Mouse (Mus musculus): ENCODE data around the gene Kiss1r. TPM values are rescaled to one million over a fixed set of nuclear protein-coding genes. Genes with fewer than 3 reads are reported as not detected.
"Not testable (repeated sequence)": the region's sequence is repeated elsewhere in the genome, so short reads cannot be mapped to it uniquely, and the experiment has no call there.

Kiss1r gene
- total RNA-seq, 2 experiments from 2014 or later = 5.0 to 8.9 TPM

DNA sequence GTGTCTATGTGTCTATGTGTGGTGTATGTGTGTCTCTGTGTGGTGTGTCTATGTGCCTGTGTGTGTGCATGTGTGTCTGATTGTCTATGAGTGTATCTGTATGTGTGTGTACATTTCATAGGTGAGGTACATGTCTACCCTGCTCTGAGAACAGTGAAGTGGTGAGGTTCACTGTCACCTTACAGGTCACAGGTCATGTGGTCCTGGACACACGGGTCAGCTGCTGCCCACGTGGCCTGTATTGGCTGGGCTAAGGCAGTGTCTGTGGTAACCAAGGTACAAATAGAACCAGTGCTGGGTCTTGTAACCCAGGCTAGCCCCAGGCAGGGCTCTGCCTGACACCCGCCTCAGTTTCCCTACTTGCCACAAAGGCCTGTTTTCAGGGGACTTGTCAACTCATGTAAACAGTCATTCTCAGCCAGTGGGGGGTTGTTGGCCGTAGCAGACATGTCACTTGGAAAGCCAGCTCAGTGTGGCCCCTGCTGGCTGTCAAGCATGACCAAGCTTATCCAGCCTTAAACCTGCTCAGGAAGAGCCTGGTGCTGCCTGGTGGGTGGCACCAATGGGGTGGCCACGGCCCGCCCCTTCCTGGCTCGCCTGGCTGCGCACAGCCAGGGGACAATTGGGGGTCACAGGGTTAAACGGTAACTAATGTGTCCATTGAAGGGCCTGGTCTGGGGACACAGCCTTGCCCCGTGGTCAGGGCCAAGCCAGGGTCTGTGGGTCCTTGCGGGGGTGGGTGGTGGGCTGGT, 21.2 kb downstream of the Kiss1r start:
- no peak for DNase-seq (ENCODE audit: low spot score in 2 of 2)

DNA sequence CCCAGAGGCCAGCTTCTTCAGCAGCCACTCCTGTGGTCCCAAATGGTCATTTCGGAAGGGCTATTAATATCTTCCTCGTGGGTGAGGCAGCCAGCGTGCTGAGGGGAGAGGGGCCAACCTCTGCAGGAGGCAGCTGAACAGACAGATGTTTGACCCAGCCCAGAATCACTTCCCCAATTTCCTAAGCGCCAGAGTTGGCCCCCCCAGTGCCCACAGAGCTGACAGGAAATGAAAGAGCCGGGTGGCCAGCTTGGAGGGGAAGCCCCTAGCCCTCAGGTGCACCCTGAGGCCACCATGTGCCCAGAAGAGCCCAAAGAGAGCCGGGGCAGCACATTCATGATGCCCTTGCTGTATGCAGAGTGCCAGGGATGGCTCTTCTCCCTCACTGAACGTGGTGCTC, 24.0 kb downstream of the Kiss1r start:
- DNase-seq (ENCODE audit: low spot score in 2 of 2) = no peak

DNA sequence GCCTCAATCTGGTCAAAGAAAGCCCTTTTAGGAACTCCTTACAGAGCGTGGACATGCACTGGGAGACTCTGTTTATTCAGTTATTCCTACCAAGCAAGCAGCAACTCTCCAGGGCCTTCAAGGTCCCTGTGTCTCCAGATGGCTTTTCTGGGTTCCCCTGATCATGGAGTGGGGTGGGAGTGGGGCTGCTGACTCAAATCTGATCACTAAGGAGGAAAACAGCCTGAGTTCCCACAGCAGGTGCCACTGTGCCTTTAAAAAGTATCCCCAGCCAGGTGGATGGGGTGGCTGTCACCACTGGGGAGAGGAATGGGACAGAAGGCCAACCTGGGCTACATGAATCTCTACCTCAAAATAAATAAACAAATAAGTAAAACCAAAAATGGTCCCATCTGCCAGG, 26.2 kb downstream of the Kiss1r start:
- DNase-seq (ENCODE audit: low spot score in 2 of 2) = no peak

DNA sequence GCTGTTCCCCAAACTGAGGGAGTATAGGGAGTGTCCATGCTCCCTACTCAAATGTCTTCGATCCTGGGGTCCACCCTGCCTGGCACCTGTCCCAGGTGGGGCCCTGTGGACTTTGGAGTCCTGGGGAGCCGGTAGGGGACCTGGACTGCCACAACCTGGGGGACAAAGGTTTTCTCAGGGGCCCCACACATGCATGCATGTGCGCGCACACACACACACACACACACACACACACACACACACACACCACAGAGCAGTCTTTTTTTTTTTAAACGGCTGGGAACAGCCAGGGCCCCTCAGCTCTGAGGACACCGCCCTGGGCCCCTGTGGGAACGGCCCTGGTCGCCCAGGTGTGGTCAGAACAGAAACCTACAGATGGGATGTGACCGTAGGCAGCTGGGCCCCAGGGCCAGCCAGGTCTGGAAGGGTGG, 26.7 kb downstream of the Kiss1r start:
- no peak for DNase-seq (ENCODE audit: low spot score in 2 of 2)

DNA sequence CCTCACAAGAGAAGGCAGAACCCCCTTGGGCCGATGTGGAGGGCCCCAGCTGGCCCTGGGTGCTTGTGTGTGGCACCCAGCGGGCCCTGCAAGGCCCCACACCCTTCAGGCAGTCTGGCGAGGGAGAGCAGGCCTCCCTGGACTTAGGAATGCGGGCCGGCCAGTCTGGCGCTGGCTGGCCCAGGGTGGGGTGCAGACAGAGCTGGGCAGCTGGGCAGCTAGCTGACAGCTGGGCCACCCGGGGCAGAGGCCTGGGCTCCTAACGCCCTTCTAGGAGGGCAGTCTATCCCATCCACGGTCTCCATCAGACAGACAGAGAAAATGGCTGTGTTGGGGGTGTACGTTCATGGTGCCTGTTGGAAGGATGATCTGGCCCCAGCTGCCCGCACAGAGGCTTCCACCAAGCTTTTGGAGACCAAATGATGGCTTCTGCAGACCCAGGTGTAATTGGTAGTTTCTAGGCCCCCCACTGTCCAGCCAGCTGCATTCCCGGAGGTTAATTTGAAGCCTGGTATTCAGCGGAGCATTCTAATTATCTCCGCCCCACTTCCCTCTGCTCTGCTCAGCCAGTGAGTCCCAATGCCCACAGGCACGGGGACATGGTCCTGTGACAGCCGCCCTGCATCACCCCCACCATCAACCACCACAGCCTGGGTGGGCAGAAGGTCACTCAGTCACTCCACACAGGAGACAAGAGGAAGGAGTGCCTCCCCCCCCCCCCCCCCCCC, 28.9 kb downstream of the Kiss1r start:
- no peak for DNase-seq (ENCODE audit: low spot score in 2 of 2)

DNA sequence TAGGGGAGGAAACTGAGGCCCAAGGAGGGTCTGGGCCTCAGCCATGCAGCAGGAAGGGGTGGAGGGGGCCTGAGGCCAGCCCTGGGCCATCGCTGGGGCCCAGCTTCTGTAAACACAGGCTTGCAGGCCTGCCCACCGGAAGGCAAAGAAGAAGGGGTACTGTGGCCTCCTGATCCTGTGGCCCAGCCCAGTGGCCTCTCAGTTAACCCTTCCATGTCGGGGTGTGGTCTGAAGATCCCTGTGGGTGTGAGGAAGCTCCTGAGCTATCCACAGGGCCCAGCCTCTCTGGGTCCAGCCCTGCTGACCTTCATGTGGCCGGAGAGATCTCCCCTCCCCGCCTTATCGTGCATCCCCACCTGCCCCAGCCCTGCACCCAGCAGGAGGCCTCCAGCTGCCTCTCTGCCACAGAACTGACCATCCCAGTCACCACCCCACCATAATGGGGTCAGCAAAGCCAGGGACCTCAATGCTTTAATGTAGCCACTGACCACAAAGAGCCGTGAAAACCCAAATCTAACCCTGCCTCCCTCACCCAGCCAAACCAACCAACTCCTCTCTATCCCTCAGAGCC, 30.1 kb downstream of the Kiss1r start:
- DNase-seq (ENCODE audit: low spot score in 2 of 2) = no peak

DNA sequence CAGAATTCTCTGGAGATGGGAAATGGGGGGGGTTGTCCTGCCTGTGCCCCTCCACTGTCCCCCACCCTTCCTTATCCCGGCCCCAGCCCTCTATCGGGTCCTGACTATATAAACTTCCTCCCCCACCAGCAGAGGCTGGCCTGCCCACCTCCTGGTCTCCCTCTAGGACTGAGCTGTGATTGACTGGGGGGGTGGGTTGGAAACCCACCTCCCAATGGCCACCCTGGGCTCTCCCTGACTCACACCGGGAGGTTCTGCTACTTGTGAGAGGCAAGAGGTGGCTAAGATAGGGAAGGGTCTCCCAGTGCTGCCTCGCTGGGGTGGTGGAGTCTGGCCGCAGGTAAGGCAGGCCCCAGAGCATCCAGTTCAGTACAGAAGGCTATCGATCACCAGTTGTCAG, 30.7 kb downstream of the Kiss1r start:
- no peak for DNase-seq (ENCODE audit: low spot score in 2 of 2)

DNA sequence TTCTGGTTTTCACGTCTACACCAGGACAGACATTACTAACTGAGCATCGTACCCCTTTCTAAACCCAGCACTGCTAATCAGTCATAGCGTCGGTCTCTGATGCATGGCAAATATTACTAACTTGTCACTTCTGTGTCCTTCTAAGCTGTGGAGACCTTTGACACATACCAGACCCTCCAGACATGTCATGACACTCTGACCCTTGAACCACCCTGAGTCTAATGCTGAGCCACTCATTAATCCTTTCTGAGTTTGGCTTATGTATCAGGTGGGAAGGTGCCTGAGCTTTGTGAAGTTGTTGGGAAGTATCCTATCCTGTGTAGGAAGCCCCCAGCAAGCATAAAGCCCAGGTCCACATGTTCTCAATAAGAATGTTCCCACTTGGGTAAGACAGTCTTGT, 33.1 kb downstream of the Kiss1r start:
- no peak for DNase-seq (ENCODE audit: low spot score in 2 of 2)

DNA sequence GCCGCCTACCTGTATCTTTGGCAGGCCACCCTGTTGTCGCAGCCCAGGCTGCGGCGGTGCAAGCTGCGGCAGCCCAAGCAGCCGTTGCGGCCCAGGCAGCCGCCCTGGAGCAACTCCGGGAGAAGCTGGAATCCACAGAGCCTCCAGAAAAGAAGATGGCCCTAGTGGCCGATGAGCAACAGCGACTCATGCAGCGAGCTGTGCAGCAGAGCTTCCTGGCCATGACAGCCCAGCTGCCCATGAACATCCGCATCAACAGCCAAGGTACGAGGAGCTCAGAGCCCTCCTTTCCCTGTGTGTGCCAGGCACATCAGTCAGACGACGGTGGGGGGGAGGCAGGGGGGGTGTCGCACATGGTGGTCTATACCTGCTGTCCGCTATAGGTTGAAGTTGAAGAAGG, 33.9 kb downstream of the Kiss1r start:
- DNase-seq (ENCODE audit: low spot score in 2 of 2) = no peak

DNA sequence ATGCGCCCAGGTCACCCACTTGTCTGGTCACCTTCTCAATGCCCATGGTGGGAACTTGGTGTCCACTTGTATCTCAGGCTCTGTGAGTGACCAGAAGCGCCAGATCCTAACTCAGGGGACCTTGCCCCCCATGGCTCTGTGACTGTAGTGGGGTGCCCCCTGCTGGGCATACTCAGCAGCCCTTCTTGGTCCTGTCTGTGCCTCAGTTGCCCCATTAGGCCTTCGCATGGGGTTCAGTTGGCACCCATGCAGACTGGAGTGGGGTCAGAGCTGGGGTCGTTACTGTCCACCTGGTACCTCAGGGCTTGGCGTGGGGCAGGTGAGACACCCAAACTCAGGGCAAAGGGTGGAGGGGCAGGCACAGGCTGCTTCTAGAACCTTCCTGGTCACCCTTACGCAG, 37.2 kb downstream of the Kiss1r start:
- no peak for DNase-seq (ENCODE audit: low spot score in 2 of 2)

DNA sequence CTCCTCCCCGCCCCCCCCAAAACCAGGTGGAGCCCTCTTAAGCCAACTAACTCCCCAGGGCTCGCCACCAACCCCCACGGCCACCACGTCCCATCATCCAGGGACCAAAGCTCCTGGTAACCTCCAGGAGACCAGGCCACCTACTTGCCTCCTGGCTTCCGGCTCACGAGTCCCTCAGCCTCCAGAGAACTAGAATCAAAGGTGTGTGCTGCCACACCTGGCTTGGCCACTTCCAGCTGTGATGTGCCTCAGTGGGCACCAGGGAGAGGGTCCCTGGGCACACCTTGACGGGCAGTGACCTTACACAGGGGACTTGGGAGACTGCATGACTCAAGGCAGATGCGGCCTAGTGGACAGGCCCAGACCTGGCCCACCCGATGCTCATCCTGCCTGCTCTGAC, 38.9 kb downstream of the Kiss1r start:
- no peak for DNase-seq (ENCODE audit: low spot score in 2 of 2)

DNA sequence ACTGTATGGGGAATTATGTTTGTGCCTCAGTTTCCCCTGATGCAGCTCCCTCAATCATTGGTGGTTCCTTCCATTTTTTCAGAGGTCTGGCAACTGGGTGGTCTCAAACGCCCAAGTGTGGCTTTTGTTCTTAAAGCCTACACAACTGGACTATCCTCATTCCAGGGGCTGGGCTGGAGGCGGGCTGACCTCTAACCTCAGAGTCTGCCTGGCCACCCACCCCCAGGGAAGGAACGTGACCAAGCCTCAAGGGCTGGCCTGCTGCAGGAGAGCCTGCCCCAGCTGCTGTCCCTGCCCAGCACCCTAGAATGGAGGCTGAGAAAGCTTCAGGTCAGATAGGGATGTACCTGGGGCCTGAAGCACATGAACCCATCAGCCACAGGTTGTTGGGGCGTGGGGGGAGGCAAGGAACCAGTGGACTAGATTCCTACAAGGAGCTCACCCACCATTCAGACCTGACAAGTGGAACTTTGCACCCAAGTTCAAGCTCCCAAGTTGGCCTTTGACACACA, 39.9 kb downstream of the Kiss1r start:
- DNase-seq (ENCODE audit: low spot score in 2 of 2) = no peak

DNA sequence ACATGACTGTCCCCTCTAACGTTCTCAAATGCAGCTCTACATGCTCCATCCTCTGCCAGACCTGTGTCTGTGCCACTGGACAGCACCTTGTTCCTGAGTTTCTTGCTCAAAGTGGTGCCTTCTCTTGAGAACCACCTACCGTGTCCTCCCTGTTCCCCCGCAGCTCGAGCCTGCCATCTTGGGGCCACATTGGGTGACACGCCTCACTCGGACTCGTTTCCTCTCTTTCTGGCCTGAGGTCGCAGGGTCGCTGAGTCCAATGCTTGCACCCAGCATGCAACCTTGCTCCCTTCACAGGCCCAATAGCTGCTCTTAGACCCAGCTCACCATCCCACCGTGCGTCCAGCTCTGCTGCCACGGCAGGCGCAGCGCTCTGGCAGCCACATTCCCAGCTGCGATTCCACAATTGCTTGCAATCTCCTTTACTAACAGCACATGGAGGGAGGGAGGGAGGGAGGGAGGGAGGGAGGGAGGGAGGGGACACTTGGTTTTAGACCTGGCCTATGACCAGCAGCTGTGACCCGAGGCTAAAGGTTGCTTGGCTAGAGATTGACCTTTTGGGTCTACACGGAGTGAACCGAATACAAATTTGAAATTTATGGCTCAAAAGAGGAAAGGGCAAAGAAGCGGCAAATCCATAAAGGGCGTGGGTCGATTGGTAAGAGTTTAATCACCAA, 41.5 kb downstream of the Kiss1r start:
- DNase-seq (ENCODE audit: low spot score in 2 of 2) = peak; percentile 71 to 73

DNA sequence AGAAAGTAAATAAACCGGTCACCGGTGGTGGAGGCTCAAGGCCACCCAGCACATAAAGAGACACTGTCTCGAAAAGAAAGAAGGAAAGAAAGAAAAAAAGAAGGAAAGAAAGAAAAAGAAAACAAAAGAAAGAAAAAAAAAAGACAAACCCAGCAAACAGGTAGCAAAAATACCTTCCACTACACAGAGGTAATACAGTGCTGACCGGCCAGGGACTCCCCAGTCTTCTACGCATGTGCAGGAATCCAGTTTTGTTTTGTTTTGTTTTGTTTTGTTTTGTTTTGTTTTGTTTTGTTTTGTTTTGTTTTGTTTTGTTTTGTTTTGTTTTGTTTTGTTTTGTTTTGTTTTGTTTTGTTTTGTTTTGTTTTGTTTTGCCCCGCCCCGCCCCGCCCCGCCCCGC, 42.6 kb downstream of the Kiss1r start:
- DNase-seq (ENCODE audit: low spot score in 2 of 2) = not testable (repeated sequence)

DNA sequence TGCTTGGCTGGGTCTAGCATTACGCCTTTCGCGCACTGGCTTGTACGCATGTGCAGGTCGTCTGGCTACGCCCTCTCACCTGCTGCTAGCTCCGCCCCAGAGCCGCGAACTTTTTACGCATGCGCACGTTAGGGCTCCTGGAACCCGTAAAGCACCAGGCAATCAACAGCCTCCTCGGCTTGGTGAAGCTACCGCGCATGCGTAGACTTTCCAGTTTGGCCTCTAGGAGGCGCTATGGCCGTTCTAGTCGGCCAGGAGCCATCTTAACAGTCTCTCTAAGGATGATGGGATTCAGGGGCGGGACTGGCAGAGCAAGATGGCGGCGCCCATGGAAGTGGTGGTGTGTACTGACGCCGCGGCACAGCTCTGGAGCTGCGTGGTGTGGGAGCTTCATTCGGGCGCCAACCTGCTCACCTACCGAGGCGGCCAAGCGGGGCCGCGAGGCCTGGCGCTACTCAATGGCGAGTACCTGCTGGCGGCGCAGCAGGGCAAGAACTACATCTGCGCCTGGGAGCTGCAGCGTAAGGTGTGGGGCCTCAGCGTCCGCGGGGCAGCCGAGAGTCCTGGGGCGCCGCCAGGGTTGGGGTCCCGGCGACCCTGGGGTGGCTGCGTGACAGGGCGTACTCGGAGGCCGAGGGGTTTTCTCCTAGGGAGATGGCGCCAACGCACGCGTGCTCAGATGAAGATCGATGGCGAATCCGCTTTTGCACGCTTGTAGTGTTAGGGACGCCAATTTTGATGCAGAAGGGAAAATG, 43.3 kb downstream of the Kiss1r start, which contains the start of gene Wdr18:
TSS of gene Wdr18 (plus strand) at position 306 of the 755 bp plus-strand sequence.
- DNase-seq (ENCODE audit: low spot score in 2 of 2) = peak; percentile 100

DNA sequence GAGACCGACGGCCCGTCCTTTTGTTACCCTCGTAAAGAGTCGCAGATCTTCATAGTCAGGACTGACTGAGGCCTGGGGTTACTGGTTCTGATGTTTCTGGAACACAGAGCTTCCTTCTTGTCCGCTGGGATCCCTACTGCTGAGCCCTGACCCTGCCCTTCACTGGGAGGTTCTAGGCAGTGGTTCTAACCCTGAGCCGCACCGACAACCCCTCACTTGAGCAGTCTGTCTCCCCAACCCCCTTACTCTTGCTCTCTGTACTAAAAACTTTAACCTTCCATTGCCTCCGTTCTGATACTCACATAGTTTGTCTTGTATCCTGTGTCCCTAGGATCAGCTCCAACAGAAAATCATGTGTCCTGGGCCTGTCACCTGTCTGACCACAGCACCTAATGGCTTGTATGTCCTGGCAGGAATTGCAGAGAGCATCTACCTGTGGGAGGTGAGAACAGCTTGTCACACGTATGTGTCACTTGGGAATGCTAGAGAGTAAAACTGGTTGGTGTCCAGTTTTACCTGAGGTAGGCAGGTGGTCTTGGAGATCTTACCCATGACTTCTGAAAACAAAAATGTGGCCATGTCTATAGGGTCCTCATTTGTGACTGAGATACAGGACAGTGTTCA, 44.0 kb downstream of the Kiss1r start:
- DNase-seq (ENCODE audit: low spot score in 2 of 2) = no peak

DNA sequence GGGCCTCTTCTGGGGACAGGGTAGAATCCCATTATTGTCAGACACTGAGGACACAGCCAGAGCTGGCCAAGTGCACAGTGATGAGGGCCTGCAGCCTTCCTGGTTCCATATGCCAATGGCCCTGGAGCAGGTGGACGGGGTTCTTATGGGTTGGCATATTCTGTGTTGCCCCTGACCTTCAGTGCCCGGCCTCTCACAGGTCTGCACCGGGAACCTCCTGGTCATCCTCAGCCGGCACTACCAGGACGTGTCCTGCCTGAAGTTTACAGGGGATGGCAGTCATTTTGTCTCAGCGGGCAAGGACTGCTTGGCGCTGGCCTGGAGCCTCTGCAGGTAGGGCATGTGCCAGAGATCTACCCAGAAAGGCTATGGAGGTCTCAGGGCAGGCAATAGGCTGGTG, 48.0 kb downstream of the Kiss1r start:
- DNase-seq (ENCODE audit: low spot score in 2 of 2) = no peak

DNA sequence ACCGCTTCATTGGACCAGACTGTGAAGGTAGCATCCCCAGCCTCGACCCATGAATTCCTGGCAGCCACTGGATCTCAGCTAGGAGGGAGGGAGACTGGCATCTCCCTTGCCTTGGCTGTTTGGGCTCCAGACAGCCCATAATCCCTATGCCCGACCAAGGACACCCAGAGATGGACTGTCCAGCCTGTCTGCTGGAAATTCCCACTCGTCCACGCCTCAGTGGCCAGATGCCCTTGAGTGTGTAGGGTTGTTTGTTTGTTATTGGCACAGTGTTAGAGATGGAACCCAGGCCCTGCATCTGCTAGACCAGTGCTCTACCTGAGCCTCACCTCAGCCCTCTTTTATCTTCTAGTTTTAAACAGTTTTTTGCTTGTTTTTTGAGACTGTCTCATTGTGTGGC, 48.6 kb downstream of the Kiss1r start:
- no peak for DNase-seq (ENCODE audit: low spot score in 2 of 2)

DNA sequence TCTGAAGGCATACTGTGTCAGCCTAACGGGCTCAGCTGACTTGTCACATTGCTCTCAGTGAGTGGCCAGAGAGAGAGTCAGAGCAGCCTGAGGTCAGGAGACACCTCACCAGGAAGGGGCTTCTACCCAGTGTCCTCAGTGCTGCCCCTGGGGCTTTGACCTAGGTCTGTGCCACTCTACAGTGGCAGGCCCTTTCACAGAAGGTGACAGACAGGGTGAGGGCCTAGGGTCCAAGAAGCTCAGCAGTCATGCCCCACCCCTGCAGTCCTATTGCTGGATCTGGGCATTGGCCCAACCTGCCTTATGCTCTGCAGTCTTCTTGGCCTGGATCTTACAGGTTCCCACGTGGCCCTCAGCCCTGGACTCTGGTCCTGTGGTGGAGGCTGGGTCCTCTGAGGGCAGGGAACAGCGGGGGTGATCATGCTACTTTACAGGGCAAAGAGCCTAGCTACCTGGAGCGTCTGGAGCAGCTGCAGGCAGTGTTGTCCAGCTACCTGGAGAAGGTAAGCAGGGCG, 50.2 kb downstream of the Kiss1r start:
- DNase-seq (ENCODE audit: low spot score in 2 of 2) = no peak

DNA sequence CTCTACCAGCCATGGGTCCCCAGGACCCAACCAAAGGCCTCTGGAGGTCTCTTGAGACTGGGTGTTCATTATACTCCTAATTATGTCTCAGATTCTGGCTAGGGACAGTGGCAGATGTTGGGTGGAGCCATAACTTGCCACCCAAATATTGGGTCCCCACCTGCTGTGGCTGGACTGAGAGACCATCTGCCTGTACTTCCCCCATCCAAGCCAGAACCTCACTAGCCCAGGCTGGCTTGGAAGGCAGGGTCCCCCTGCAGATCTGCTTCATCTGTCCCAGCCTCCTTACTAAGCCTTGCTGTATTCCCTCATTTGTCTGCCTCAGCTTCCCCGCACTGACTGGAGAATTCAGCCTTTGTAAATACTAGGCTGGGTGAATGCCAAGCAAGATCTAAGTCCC, 51.4 kb downstream of the Kiss1r start:
- DNase-seq (ENCODE audit: low spot score in 2 of 2) = no peak

Data from layer of hippocampus, postnatal 14 days (tissue).